Mouse (Mus musculus): ENCODE measurements at regions not wholly inside any gene's neighbourhood (a gene's known extent, or its start where the extent isn't known, plus 50 kb on each side); places are given as distances from the start of the nearest gene placed in this dataset.

GRCm38 (mm10) chr2:167776251-167777168 lies 86.9 kb upstream of the Tmem189 start:
- Histone ChIP-seq H3K27me3 (replicated peaks) (peaks cover 26% of the 10 kb centered on the region), H3K4me3 (replicated peaks) (peak overlapping the region; percentile 91), H3K9me3 (no peaks in the 10 kb centered on the region), H3K36me3 (replicated peaks; ENCODE audit: low read length) (peaks cover 8% of the 10 kb centered on the region), H3K4me1 (peaks cover 99% of the 10 kb centered on the region)
- TF ChIP-seq FLI1 (IDR thresholded peaks at IDR 0.05; ENCODE audit: low read length) (no peak), GATA1 (IDR thresholded peaks at IDR 0.05; ENCODE audit: borderline replicate concordance, low read length) (no peak)

- Histone ChIP-seq H3K4me1 (peaks cover 96% of the 10 kb centered on the region), H3K4me3 (replicated peaks) (peak overlapping the region; percentile 38), H3K36me3 (replicated peaks; ENCODE audit: low read length) (no peaks in the 10 kb centered on the region), H3K27me3 (replicated peaks) (peaks cover 29% of the 10 kb centered on the region), H3K9me3 (no peaks in the 10 kb centered on the region)
- TF ChIP-seq FLI1 (IDR thresholded peaks at IDR 0.05; ENCODE audit: low read length) (no peak), GATA1 (IDR thresholded peaks at IDR 0.05; ENCODE audit: borderline replicate concordance, low read length) (no peak)
These were observed 85.7 kb upstream of the Tmem189 start for GRCm38 (mm10) chr2:167775218-167775915.

GRCm38 (mm10) chr2:167774806-167775179 lies 85.2 kb upstream of the Tmem189 start:
- no peak for TF ChIP-seq FLI1 (IDR thresholded peaks at IDR 0.05; ENCODE audit: low read length)
- no peak for TF ChIP-seq GATA1 (IDR thresholded peaks at IDR 0.05; ENCODE audit: borderline replicate concordance, low read length)
- peaks cover 94% of the 10 kb centered on the region for H3K4me1 ChIP-seq
- peaks cover 31% of the 10 kb centered on the region for H3K27me3 ChIP-seq (replicated peaks)

GRCm38 (mm10) chr2:167774166-167774805 lies 84.7 kb upstream of the Tmem189 start:
- peaks cover 31% of the 10 kb centered on the region for H3K27me3 ChIP-seq (replicated peaks)
- TF ChIP-seq FLI1 (IDR thresholded peaks at IDR 0.05; ENCODE audit: low read length) (no peak), GATA1 (IDR thresholded peaks at IDR 0.05; ENCODE audit: borderline replicate concordance, low read length) (no peak)

More at GRCm38 (mm10) chr2:167774806-167775179, 85.2 kb upstream of the Tmem189 start:
- Histone ChIP-seq H3K4me3 (replicated peaks) (peak overlapping the region; percentile 38), H3K36me3 (replicated peaks; ENCODE audit: low read length) (no peaks in the 10 kb centered on the region), H3K9me3 (no peaks in the 10 kb centered on the region)

GRCm38 (mm10) chr2:167772834-167773233 lies 83.2 kb upstream of the Tmem189 start:
- Histone ChIP-seq H3K4me1 (peaks cover 83% of the 10 kb centered on the region), H3K4me3 (replicated peaks) (peak overlapping the region; percentile 31), H3K36me3 (replicated peaks; ENCODE audit: low read length) (peaks cover 2% of the 10 kb centered on the region), H3K27me3 (replicated peaks) (peaks cover 31% of the 10 kb centered on the region), H3K9me3 (0 out of 2 replicates have a peak, but pooled peaks cover 6% of the 10 kb centered on the region)
- TF ChIP-seq FLI1 (IDR thresholded peaks at IDR 0.05; ENCODE audit: low read length) (no peak), GATA1 (IDR thresholded peaks at IDR 0.05; ENCODE audit: borderline replicate concordance, low read length) (no peak)

More at GRCm38 (mm10) chr2:167774166-167774805, 84.7 kb upstream of the Tmem189 start:
- Histone ChIP-seq H3K9me3 (no peaks in the 10 kb centered on the region), H3K4me1 (peaks cover 94% of the 10 kb centered on the region), H3K36me3 (replicated peaks; ENCODE audit: low read length) (no peaks in the 10 kb centered on the region), H3K4me3 (replicated peaks) (no peak overlapping the region)

- TF ChIP-seq FLI1 (IDR thresholded peaks at IDR 0.05; ENCODE audit: low read length) = no peak
- TF ChIP-seq GATA1 (IDR thresholded peaks at IDR 0.05; ENCODE audit: borderline replicate concordance, low read length) = no peak
These were observed 78.3 kb upstream of the Tmem189 start for GRCm38 (mm10) chr2:167767962-167768361.

GRCm38 (mm10) chr2:167767371-167767770 lies 77.7 kb upstream of the Tmem189 start:
- TF ChIP-seq FLI1 (IDR thresholded peaks at IDR 0.05; ENCODE audit: low read length) (no peak), GATA1 (IDR thresholded peaks at IDR 0.05; ENCODE audit: borderline replicate concordance, low read length) (no peak)
- 0 out of 2 replicates have a peak, but pooled peaks cover 6% of the 10 kb centered on the region for H3K9me3 ChIP-seq
- H3K27me3 ChIP-seq (replicated peaks) = peaks cover 17% of the 10 kb centered on the region

More at GRCm38 (mm10) chr2:167767962-167768361, 78.3 kb upstream of the Tmem189 start:
- H3K27me3 ChIP-seq (replicated peaks) = peaks cover 22% of the 10 kb centered on the region
- no peak overlapping the region for H3K4me3 ChIP-seq (replicated peaks)
- peaks cover 6% of the 10 kb centered on the region for H3K36me3 ChIP-seq (replicated peaks; ENCODE audit: low read length)
- peaks cover 83% of the 10 kb centered on the region for H3K4me1 ChIP-seq
- 0 out of 2 replicates have a peak, but pooled peaks cover 6% of the 10 kb centered on the region for H3K9me3 ChIP-seq

GRCm38 (mm10) chr2:167765811-167766210 lies 76.2 kb upstream of the Tmem189 start:
- H3K4me3 ChIP-seq (replicated peaks) = no peak overlapping the region
- peaks cover 83% of the 10 kb centered on the region for H3K4me1 ChIP-seq

More at GRCm38 (mm10) chr2:167767371-167767770, 77.7 kb upstream of the Tmem189 start:
- no peak overlapping the region for H3K4me3 ChIP-seq (replicated peaks)
- peaks cover 6% of the 10 kb centered on the region for H3K36me3 ChIP-seq (replicated peaks; ENCODE audit: low read length)
- H3K4me1 ChIP-seq = peaks cover 83% of the 10 kb centered on the region

More at GRCm38 (mm10) chr2:167765811-167766210, 76.2 kb upstream of the Tmem189 start:
- 0 out of 2 replicates have a peak, but pooled peaks cover 6% of the 10 kb centered on the region for H3K9me3 ChIP-seq
- peaks cover 6% of the 10 kb centered on the region for H3K36me3 ChIP-seq (replicated peaks; ENCODE audit: low read length)
- TF ChIP-seq GATA1 (IDR thresholded peaks at IDR 0.05; ENCODE audit: borderline replicate concordance, low read length) = no peak
- TF ChIP-seq FLI1 (IDR thresholded peaks at IDR 0.05; ENCODE audit: low read length) = no peak
- H3K27me3 ChIP-seq (replicated peaks) = peaks cover 2% of the 10 kb centered on the region

All from megakaryocyte, embryonic 14.5 days (primary cell).